Comparison of ENCODE assay signal across 8 mouse cellular contexts in the genomic region with DNA sequence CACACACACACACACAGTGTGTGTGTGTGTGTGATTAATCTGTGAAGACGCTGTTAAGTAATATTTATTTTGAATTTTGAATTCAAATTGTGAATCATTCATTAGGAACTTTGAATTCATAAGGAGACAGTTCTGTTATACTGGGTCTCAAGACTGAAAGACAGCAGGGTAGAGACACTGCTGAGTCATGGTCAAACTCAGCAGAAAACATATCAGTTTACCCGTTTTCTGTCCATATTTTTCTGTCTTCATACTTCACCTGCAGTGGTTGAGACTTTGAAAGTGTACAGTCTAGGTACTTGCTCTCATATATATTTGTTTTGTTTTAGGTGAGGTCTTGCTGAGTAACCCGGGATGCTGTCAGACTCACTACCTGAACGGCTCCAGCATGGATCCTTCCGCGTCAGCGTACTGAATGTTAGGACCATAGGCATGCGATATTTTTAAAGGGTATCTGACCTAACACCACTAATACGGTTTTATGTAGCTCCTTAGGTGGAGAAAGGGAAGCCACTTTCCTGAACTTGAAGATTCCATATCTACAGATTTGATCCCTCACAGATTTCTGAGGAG.
DNase-seq lines count a peak whose midpoint lies in the region; ATAC-seq lines count a peak whose summit lies in the region.

No protein-coding gene starts in this region.

- DNase-seq in kidney, adult 8-10 months: peak; percentile 7 to 12
- DNase-seq in kidney, adult 18-20 months: no peak
- DNase-seq in cerebellum, postnatal 36 days: peak; percentile 13 to 17
- DNase-seq in hindbrain, embryonic 14.5 days (ENCODE audit: low spot score): peak; percentile 52
- DNase-seq in urinary bladder, postnatal 36 days (ENCODE audit: low spot score in 2 of 2): no peak
- DNase-seq in frontal cortex, adult 2 months (ENCODE audit: extremely low spot score in 1 of 2, low spot score in 1 of 2): no peak
- no peak for DNase-seq in left cerebral cortex, adult 18-20 months (ENCODE audit: low spot score in 2 of 2)

- H3K4me1 ChIP-seq in hindbrain, embryonic 14.5 days (replicated peaks; ENCODE audit: control insufficient read depth, insufficient read depth, low read length): no peaks in the 10 kb centered on the region
- peaks cover 3% of the 10 kb centered on the region for H3K4me1 ChIP-seq in liver, embryonic 16.5 days (ENCODE audit: control insufficient read depth, low read depth, low read length)

- ATAC-seq in hindbrain, embryonic 14.5 days (ENCODE audit: low FRiP score): peak; percentile 21; the same call in 1 of the 2 replicates
- ATAC-seq in liver, embryonic 16.5 days (ENCODE audit: low read depth): no peak; the same call in 1 of the 2 replicates

- peak overlapping the region; percentile 45 for H3K4me3 ChIP-seq in hindbrain, embryonic 14.5 days (replicated peaks; ENCODE audit: low read length)
- H3K4me3 ChIP-seq in liver, embryonic 16.5 days (ENCODE audit: low read depth, low read length): peak overlapping the region; percentile 69

- no peaks in the 10 kb centered on the region for H3K36me3 ChIP-seq in hindbrain, embryonic 14.5 days (replicated peaks; ENCODE audit: control insufficient read depth, insufficient read depth)
- no peaks in the 10 kb centered on the region for H3K36me3 ChIP-seq in liver, embryonic 16.5 days (ENCODE audit: control insufficient read depth, insufficient read depth)

- H3K27me3 ChIP-seq in hindbrain, embryonic 14.5 days (ENCODE audit: control insufficient read depth, insufficient read depth, low read length): no peaks in the 10 kb centered on the region
- H3K27me3 ChIP-seq in liver, embryonic 16.5 days (ENCODE audit: control insufficient read depth, insufficient read depth, low read depth, low read length): no peaks in the 10 kb centered on the region

- no peaks in the 10 kb centered on the region for H3K9me3 ChIP-seq in hindbrain, embryonic 14.5 days (ENCODE audit: control insufficient read depth, low read length)
- H3K9me3 ChIP-seq in liver, embryonic 16.5 days (replicated peaks; ENCODE audit: control insufficient read depth, low read length): no peaks in the 10 kb centered on the region

- H3K27ac ChIP-seq in hindbrain, embryonic 14.5 days: no peak overlapping the region
- H3K27ac ChIP-seq in liver, embryonic 16.5 days (ENCODE audit: low read length): no peak overlapping the region

- WGBS in hindbrain, embryonic 14.5 days: 64% methylated on average over 9 of the region's 9 CpGs
- WGBS in liver, embryonic 16.5 days (ENCODE audit: insufficient replicate concordance): 48% methylated on average over 9 of the region's 9 CpGs

- peak overlapping the region; percentile 60 for H3K9ac ChIP-seq in hindbrain, embryonic 14.5 days
- peak overlapping the region; percentile 33; the same call in 1 of the 2 replicates for H3K9ac ChIP-seq in liver, embryonic 16.5 days (ENCODE audit: low read depth, low read length)

- peak overlapping the region; percentile 71 for H3K4me2 ChIP-seq in hindbrain, embryonic 14.5 days (replicated peaks)
- peak overlapping the region; percentile 86 for H3K4me2 ChIP-seq in liver, embryonic 16.5 days (ENCODE audit: low read depth, low read length)

Comparison
In these comparisons a context has a peak if more than half of its experiments do, and no peak if none do; other contexts are left out.
1. DNase-seq: peak in kidney, adult 8-10 months (2 of 2), cerebellum, postnatal 36 days (2 of 2) and hindbrain, embryonic 14.5 days (single experiment); none in kidney, adult 18-20 months (single experiment), urinary bladder, postnatal 36 days (0 of 2), frontal cortex, adult 2 months (0 of 2) and left cerebral cortex, adult 18-20 months (0 of 2).